Mouse (Mus musculus): ENCODE results near the gene Tulp3.

- peak; percentile 86 for TF ChIP-seq CTCF (IDR thresholded peaks at IDR 0.05; ENCODE audit: borderline replicate concordance, insufficient read depth, low read depth, low read length)
- TF ChIP-seq POLR2A (IDR thresholded peaks at IDR 0.05; ENCODE audit: borderline replicate concordance, insufficient read depth, low read length): no peak
Measured at GRCm38 (mm10) chr6:128308311-128308710, 47.3 kb downstream of the Tulp3 start.
